Mouse (Mus musculus): Measurements from ENCODE around the gene Smim17. TPM values are rescaled to one million over a fixed set of nuclear protein-coding genes. Genes with fewer than 3 reads are reported as not detected.
"Not testable (repeated sequence)": the region's sequence is repeated elsewhere in the genome, so short reads cannot be mapped to it uniquely, and the experiment has no call there.

Gene Smim17
- total RNA-seq, 2 experiments from 2014 or later, result 18.4 to 22.0 TPM

DNA sequence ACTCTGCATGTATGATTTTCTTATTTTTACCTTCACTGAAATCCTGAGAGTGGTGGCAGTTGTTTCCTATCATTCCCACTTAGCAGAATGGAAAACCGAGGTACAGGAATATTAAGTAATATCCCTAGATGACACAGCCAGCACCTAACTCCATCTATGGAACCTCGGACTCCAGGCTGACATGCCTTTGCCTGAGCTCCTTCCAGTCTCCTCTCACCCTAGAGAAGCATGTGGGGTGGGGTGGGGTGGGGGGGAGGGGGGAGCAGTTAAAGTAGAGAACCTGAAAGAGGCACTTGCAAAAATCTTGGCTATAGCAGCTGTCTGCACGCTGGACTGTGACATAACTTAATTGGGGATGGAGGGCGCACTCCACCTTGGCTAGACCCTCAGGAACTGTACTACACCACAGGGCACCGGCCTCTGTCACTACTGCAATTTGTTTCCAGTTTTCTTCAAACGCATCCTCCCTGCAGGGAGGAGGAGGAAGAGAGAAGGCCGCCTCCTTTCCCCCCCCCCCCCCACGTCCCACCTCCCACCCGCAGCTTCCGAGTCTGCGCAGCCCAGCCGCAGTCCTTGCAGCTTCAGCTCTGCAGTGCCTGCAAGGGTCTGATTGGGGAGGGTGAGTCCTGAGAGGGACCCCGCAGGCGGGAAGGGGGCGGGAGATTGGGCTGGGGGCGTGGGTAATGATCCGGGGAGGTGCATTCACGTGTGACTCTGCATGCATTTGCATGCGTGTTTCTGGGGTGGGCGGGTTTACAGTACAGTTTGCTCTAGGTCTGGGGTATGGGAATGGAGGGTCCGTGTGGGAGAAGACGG is 16.3 kb downstream of the Smim17 start:
- DNase-seq (ENCODE audit: extremely low spot score in 1 of 2, low spot score in 1 of 2), result peak; percentile 36 to 45

DNA sequence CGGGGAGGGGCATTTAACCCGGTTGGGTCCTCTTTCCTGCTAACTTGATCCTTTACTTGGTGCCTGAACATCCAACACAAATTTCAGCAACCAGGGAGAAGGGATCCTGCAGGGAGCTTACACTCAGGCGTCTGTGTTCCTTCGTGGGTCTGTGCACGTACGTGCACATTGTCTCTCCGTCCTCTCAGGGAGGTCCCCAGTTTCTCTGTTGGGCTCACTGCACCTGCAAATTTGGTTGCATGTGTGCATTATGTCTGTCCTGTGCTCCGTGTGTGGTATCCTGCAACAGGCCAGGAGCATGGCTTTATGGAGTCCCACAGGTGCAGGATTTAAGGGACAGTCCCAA is 16.9 kb downstream of the Smim17 start:
- DNase-seq (ENCODE audit: extremely low spot score in 1 of 2, low spot score in 1 of 2), result no peak

DNA sequence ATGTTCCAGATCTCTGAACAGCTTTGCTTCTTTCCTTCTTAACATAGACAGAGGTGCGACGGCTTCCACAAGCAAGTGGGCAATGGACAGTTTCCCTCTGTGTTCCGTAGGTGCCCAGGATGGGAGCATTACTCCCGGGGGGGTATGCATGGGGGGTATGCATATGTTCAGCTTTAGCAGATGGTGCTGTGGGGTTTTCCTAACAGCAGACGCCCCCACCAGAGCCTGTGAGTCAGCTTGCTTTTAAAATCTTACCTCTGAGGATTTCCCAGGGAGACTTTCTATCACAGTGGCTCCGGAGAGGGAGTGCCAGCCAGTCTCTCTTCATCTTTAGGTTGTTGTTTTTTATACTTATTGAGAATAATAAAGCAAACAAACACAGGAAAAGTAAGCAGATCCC is 21.4 kb downstream of the Smim17 start:
- DNase-seq (ENCODE audit: extremely low spot score in 1 of 2, low spot score in 1 of 2), result no peak

DNA sequence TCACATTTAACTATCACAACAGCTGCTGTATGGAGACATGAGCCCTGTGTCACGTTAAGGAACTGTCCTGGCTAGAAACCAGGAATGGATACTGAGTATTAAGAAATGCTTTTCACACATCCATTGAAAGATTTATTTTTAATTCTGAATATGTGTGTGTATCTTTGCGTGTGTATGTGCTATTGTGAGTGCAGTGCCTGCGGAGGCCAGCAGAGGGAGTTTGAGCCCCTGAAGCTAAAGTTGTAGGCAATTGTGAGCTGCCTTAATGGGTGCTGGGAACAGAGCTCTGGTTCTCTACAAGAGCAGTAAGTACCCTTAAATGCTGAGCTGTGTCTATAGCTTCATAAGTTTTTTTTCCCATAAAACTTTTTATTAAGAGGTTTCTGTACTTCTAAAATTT is 30.9 kb downstream of the Smim17 start:
- no peak for DNase-seq (ENCODE audit: extremely low spot score in 1 of 2, low spot score in 1 of 2)

DNA sequence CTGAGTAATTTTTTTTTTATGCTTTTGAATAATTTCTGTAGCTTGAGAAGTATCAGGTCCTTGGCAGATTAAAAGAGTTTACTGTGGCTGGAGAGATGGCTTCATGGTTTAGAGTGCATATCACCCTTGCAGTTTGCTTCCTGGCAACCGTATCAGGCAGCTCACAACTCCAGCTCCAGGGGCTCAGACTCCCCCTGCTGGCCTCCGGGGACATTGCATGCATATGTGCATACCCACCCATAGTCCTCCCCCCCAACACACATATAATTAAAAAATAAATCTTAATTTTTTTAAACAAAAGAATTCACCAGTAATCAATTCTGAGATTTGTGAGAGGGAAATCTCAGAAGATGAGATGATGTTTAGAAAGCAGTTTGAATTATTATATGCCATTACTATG is 31.8 kb downstream of the Smim17 start:
- peak in 1 of 2 experiments; percentile 33 for DNase-seq (ENCODE audit: extremely low spot score in 1 of 2, low spot score in 1 of 2)

DNA sequence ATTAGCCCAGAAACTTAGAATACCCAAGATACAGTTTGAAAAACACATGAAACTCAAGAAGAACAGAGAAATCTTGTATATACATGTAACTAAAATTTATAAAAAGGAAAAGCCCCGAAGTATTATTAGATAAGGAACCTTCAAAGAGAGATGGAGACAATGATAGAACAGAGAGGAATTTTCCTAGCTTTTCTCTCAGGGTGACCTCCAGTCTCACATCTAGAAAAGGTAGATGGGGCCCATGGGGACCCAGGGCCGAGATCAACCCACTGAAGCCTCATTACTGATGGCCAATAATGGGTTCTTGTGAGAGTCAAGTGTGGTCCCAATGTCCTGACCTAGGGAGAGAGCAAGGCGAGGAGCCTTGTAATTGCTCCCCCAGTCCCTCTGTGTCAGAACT is 39.9 kb downstream of the Smim17 start, which contains the start of gene Olfr1344:
TSS of gene Olfr1344 (plus strand) at position 301 of the 400 bp plus-strand sequence.
- no peak for DNase-seq (ENCODE audit: extremely low spot score in 1 of 2, low spot score in 1 of 2)

DNA sequence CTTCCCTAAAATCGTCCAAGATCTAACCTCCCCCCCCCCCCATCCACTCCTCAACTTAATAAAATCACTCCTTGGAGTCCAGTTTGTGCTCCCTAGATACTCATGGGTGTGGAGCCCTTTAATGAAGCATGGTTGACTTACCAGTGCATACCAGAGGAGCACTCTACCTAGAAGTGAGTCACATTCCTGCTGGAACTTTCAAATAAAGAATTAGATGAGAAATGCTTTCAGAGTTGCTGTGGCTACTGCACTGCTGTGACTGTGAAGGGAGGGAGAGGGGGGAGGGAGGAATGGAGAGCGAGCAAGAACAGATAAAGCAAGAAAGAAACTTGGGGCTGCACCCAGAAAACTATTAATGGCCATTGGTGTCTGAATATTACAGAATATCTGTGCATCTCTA is 42.7 kb downstream of the Smim17 start:
- no peak for DNase-seq (ENCODE audit: extremely low spot score in 1 of 2, low spot score in 1 of 2)

DNA sequence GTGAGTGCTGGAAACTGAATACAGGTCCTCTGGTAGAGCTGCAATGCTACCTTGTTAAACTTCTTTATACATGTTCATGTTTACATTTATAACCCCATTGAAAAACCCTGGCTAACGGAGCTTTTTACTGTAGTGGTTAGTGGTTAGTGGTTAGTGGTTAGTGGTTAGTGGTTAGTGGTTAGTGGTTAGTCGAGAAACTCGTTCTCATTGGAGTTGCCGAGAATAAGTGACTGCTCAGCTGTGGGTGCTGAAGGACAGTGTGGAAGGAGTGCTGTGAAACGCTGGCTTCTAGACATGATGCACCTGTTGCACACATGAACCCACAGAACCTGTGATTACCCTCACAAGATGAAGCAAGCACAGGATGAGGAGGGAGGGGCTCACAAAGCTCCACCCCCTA is 49.3 kb downstream of the Smim17 start:
- DNase-seq (ENCODE audit: extremely low spot score in 1 of 2, low spot score in 1 of 2), result no peak

DNA sequence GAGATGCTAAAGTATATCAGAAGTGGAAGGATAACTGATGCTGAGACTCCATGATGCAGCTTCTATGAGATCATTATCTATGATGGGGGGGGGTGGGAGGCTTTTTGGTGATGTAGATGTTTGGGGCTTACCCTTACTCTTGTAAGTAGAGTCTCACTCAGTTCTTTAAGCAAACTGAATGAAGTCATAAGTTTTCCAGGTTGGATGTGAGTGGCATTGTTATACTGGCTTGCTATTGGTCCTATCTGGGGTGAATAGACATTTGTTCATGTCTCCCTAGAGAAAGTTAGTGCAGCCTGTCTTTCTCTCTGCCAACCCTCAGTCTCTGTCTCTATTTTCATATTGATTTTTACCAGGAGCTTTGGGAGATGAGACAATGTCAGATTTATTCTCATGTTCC is 57.4 kb downstream of the Smim17 start, which contains the start of gene Olfr1336:
TSS of gene Olfr1336 (plus strand) at position 301 of the 400 bp plus-strand sequence.
- no peak for DNase-seq (ENCODE audit: extremely low spot score in 1 of 2, low spot score in 1 of 2)

DNA sequence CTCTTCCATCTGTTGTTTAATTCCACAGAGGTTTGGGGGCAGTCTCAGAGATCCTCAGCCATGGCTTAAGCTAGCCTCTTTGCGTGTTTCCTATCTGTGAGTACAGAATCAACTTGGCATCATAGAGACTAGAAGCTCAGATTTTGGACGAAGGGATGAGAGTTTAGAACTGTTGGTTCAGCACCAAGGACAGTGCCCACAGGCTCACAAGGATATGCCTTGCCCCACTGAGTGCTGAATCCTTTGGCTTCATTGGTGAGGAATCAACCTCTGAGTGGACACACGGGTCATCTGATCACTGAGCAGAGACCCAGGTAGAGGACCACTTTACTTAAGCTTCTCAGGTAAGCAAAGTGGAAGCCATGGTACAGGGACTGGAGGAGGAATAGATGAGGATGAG is 57.9 kb downstream of the Smim17 start:
- no peak for DNase-seq (ENCODE audit: extremely low spot score in 1 of 2, low spot score in 1 of 2)

DNA sequence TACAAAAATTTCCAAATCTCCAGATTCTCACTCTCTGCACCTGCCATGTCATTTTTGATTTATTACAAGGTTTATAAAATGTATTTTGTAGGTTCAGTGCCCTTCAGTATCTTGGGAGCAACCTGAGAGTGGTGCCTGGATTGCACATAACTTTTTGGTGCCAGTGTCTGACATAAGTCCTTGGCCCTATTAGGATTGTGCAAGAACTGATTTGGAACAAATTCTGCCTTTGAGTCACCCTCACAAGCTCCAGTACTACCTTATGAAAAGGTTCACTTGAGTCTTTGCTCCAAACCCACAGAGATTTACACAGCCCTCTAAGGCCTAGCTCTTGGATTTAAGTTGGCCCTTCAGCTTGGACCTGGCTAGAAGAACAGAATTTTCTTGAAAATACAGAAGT is 68.4 kb downstream of the Smim17 start, which contains the start of gene Olfr1346:
TSS of gene Olfr1346 (plus strand) at position 151 of the 400 bp plus-strand sequence.
- DNase-seq (ENCODE audit: extremely low spot score in 1 of 2, low spot score in 1 of 2), result no peak

DNA sequence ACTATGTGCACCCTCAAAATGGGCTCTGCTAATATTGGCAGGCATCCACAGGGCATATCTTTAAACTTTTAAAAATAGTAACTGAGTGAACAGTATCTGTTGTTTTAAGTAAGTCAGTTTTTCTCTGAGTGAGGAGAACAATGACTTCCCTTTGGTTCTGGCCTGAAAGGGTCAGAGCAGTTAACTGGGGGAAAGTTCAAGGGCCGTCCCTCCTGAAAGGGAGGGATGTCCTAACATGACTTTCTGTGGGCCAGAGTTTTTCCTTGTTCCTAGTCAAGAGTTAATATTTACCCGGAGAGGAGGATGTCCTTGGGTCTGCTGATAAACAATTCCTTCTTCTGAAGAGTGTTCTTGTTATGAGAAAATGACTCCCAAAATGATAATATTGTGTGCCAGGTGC is 79.1 kb downstream of the Smim17 start:
- DNase-seq (ENCODE audit: extremely low spot score in 1 of 2, low spot score in 1 of 2), result not testable (repeated sequence)

Other genes with a start within 250 kb of the Smim17 start
- 10 to 100 TPM; 25.5 to 28.2 TPM for gene Zfp787, start 242.7 kb upstream of the Smim17 start, total RNA-seq (2021)
- gene Zfp444, start 226.5 kb upstream of the Smim17 start, total RNA-seq (2021), result 10 to 100 TPM; 58.2 to 66.7 TPM
- gene Galp, start 201.6 kb upstream of the Smim17 start, total RNA-seq (2021), result not detected
- not detected for gene Zscan5b, start 176.4 kb upstream of the Smim17 start, total RNA-seq (2021)
- not detected for gene Epp13, start 146.0 kb upstream of the Smim17 start, total RNA-seq (2021)
- 10 to 100 TPM; 16.5 to 17.6 TPM for gene Zfp667, start 112.1 kb upstream of the Smim17 start, total RNA-seq (2021)
- gene Zfp583, start 67.4 kb upstream of the Smim17 start, total RNA-seq (2021), result 10 to 100 TPM; 10.2 to 12.0 TPM
- gene Gm3854, start 55.0 kb upstream of the Smim17 start, total RNA-seq (2021), result 1 to 10 TPM; 5.8 to 6.7 TPM
- gene Zfp78, start 35.4 kb upstream of the Smim17 start, total RNA-seq (2021), result 1 to 10 TPM; 3.8 to 5.6 TPM
- 1 to 10 TPM; 6.7 to 7.8 TPM for gene Zfp28, start 15.4 kb upstream of the Smim17 start, total RNA-seq (2021)
- gene Gm20715, start 11.6 kb downstream of the Smim17 start, total RNA-seq (2021), result under 1 TPM; 0.15 to 0.23 TPM
- 1 to 10 TPM; 1.3 to 2.8 TPM for gene Olfr1344, start 40.0 kb downstream of the Smim17 start, total RNA-seq (2021)
- not detected for gene Olfr1336, start 57.5 kb downstream of the Smim17 start, total RNA-seq (2021)
- gene Olfr1346, start 68.4 kb downstream of the Smim17 start, total RNA-seq (2021), result not detected
- not detected for gene Olfr5, start 88.2 kb downstream of the Smim17 start, total RNA-seq (2021)
- gene Olfr1347, start 101.0 kb downstream of the Smim17 start, total RNA-seq (2021), result not detected
- not detected for gene Olfr1348, start 110.0 kb downstream of the Smim17 start, total RNA-seq (2021)
- gene Olfr1349, start 124.2 kb downstream of the Smim17 start, total RNA-seq (2021), result not detected
- gene Olfr1350, start 166.1 kb downstream of the Smim17 start, total RNA-seq (2021), result not detected

Data from layer of hippocampus, postnatal 25 days (tissue).